Mouse (Mus musculus) layer of hippocampus, postnatal 36 days (tissue): ENCODE results near the gene Abcc4. TPM values are rescaled to one million over a fixed set of nuclear protein-coding genes. Genes with fewer than 3 reads are reported as not detected.
A peak's percentile ranks its signal among the peaks of the same experiment; 100 is the strongest.

Experiments used
- DNase-seq, 2 experiments: peaks; one replicate each; pipeline ENCODE4 v3.0.0; 2022
- total RNA-seq, 2 experiments: library from RNA; stranded (reverse); gene quantifications; 2 replicates each; pipeline ENCODE4 v1.2.3; 2021

Gene Abcc4
- total RNA-seq, 2 experiments from 2014 or later = 8.2 to 10.4 TPM

DNA sequence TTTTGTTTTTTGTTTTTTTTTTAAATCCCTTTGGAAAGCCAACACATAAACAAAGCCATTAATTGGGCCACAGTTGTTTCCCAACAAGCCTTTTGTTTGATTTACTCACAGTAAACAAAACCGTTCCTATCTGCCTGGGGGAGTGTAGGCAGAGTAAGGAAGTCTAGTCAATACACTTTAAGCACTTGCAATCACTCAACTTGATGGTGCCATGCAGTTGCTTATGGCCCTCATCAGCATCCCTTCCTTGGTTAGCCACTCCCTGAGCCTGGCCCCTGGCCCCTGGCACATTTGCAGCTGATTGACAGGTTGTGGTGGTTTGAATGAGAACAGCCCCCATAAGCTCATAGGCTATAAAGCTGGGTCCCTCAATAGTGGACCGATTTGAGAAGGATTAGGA, 209.3 kb downstream of the Abcc4 start:
- no peak for DNase-seq

DNA sequence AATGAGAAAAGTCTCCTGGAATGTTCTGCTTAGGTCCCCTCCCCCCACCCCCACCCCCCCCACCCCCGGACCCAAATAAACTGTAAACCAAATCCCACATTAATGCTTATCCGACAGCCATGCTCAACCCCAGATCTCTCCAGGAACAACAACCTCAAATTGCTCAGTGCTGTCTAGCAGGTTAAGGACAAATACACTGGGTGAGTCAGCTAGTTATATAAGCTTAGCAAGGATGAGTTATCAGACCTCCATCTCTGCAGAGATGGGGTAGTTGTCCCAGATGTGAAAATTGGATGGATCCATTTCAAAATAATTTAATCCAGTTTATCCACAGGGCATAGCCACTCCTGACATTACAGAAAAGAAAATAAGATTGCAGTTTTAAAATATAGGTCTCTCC, 210.6 kb downstream of the Abcc4 start:
- DNase-seq = no peak

DNA sequence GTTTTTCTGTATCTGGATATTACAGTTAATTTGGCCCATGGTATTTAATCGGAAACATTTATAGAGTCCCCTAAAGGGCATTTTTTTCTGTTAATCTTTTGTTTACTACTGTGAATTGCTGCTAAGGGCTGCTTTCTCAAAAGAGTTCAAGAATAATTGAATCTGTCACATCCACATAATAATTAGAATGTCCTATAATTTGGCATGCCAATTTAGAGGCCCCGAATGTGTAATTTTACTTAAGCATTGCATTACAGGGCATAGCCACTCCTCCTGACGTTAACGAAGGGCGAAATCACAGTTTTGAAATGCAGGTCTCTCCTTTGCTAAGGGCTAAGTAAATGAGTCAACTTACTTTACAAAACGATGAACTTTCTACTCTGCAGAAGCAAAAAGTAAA, 214.3 kb downstream of the Abcc4 start:
- no peak for DNase-seq

DNA sequence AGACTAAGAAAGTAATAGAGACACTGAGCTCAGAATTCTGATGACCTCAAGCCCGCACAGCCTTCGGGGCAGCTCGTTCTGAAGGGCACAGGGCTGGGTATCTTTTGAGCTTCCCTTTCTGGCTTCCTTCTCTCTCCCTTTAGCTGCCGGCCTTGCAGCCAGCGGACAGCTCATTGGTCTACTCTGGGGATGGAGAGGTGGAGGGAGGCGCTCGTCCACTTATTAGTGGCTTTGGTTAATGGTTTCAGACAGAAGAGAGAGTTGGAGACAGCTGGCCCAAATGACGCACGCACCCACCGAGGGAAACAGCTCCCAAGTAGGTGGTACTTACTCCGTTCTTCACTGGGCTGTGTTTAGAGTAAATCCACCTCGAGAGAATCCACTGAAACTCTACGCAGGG, 214.7 kb downstream of the Abcc4 start:
- DNase-seq = no peak

DNA sequence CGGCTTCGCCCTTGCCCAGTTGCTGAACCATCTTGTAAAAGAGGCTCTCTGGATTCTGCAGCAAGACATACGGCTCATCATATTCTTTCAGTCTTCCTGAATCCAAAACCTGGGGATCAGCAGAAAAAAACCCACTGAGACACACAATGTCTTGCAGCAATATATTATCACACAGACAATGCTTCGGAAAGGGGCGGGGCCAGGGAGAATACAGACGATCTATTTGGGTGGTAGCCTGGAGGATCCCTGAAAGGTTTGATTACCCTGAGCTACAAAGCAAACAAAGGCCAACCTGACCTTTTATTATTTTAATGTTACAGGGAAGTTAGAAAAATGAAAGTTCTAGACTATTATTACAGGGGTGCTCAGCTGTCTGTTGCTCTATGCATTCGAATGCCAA, 215.5 kb downstream of the Abcc4 start:
- no peak for DNase-seq

DNA sequence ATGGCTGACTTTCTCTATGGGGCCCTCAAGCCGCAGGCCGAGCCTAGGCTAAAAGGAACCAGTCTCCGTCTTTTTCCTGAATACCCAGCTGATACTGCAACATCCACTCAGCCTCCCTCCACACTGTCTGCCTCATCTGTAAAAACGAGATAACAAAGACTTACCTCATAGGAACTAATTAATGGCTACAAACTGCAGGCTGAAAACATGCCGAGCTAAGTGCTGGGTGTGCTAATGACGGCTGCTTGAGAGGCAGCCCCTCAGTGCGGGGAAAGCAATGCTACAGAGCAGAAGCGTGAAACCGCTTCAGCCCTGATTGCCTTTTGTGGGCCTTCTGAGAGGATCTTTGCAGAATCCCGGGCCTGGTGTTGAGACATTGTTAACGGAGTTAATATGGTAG, 219.7 kb downstream of the Abcc4 start:
- no peak for DNase-seq

DNA sequence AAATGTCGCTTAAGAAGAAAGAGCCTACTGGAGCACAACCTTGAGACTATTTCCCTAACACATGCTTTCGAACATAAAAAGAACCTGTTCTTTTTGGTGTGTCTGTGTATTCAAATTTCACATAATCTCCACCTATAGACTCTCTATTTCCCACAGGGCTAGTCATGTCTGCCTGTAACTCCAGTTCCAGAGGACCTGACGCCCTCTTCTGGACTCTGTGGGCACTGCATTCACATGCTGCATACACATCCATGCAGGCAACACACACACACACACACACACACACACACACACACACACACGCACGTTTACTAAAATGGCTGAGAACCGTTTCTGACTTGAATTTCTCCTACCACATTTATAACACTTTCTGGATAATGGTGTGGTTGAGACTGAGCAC, 220.4 kb downstream of the Abcc4 start:
- DNase-seq = no peak

DNA sequence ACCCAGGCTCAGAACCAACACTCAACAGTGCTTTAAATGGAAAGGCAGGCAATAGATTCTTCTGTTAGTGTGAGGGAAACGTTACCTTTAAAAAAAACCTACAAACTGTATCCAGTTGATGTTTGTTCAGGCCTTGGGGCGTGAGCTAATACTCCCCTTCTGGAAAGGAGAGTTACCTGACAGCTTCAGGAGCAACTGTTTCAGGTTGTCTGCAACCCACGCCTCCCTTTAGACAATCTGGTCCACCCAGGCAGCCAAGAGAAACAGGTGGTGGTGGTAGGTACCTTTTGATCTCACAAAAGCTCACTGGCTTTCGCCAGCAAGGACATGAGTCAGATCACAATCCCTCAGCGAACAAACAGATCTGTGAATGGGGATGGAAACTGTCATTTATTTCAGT, 223.7 kb downstream of the Abcc4 start:
- DNase-seq = no peak

DNA sequence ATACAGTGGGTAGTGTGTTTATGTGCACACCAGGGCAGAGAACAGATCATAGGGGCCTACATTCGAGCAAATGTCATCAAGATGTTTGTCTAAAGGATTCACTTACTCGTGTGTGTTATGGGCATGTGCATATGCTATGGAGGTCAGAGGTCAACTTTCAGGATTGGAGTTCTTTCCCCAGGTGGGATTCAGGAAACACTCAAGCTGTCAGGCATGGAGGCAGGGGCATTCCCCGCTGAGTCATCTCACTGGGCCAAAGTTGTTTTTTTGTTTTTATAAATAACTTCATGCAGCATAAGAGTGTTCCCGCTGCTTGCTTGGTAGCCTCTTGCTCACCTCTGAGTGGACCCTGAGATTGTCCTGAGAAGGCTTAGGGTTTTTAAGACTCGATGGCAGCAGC, 224.2 kb downstream of the Abcc4 start:
- no peak for DNase-seq

DNA sequence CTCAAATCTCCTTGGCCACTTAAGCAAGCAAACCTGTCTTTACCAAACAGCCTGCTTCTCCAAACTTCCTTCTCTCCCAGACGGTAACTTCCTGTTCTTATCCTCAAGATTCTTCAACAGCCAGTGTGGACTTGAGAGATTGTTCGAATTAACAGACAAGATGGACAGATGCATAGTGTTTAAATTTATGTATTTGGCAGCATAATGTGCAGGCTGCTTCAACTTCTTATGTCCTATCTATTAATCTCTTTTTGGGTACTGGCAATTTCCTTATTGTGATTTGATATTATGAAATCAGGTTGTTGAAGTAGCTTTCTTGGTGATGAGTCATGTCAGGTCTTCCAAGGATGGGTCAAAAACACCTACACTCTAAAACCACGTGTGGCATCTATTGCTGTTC, 229.7 kb downstream of the Abcc4 start:
- DNase-seq = no peak

DNA sequence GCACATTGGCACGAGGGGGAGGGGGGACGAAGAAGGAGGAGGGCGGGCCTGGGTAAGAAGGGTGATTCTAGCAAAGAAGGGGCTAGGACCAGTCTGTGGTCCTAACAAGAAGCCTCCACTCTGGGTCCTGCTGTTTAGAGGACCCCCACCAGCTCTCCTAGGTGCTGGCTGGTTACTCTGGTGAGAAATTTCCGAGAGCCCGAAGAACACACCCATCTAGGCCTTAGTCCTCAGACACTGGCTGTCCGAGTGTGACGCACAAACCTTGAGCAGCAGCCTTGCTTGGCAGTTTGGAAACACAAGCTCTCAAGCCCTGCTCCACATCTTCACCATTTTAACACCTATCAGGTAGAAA, 230.9 kb downstream of the Abcc4 start:
- no peak for DNase-seq

DNA sequence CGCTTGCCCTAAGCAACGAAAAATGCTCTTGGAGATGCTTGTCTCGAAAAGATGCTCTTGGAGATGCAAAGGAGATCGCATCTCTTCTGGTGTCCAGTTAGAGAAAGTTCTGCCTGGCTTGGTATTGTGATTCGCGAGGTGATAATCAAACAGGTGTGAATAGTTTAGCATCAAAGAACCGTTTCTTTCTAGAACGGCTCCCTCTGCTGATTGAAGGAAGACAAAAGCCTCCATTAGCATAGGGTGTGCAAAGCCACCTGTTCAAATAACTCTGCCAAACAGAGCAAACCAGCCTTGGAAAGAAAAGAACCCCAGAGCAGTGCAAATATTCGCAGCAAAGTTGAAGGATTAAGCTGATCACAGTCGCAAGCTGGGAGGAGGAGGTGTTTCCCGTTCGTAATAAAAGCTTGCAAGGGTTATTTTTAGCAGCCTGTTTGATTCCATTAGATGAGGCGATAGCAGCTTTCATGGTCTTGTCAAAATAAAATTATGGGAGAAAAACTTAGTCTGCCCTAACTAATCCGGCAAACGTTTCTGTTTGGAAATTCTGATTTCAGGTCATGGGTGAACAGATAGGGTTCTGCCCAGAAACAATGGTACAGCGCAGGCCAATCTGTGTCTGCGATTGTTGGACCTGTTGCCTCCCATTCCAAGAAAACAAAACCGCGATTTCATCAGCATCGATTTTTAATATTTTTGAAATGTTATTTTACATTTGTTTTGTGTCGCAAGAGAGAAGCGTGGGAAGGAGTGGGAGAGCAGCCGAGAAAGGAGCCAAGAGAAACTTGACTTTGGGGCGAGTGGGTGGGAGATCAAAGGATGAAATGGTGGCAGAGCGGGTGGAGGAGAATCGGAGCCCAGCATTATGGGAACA, 231.6 kb downstream of the Abcc4 start:
- DNase-seq = peak; percentile 11 to 20

DNA sequence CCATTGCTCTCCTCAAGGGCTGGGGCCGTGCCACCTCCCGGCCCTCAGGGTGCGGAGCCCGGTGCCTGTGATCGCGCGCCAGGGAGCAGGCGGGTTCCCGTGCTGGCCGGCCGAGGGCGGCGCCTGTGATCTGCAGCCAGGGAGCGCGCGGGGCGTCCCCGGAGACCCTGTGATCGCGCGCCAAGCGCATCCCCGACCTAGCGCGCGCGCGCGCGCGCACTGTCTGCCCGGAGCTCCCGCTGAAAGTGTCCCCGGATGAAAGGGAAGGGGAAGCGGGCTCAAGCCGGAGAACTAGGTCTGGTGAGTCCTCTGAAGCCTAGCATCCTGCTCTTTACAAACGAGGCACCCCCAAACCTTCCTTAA, 232.2 kb downstream of the Abcc4 start:
- peak; percentile 21 to 23 for DNase-seq

DNA sequence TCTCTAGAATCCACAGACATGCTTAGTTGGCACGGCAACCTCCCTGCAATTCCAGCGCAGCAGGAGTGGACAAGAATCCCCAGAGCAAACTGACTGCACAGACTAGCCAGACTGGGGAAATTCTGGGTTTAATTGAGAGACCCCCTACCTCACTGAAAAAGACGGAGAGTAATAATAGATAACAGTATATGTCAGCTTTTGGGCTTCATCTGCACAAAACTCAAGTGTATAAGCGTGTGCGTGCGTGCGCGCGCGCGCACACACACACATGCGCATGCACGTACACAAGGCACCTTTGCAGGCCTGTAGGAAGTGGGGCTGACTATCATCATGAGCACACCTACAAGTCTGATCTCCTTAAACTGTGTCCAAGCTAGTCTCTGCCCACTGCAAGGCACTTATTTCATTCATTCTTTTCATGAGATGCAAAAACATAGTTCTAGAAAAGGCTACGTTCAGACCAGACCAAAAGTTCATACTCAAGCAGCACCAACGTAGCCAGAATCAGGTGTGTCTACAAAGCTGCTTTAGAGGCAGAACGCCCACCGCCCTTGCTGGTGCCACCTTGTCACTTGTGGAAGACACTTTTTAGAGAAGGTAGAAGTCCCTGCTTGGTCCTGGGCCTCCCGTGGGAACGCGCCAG, 232.7 kb downstream of the Abcc4 start:
- DNase-seq = peak in 1 of 2 experiments; percentile 4

DNA sequence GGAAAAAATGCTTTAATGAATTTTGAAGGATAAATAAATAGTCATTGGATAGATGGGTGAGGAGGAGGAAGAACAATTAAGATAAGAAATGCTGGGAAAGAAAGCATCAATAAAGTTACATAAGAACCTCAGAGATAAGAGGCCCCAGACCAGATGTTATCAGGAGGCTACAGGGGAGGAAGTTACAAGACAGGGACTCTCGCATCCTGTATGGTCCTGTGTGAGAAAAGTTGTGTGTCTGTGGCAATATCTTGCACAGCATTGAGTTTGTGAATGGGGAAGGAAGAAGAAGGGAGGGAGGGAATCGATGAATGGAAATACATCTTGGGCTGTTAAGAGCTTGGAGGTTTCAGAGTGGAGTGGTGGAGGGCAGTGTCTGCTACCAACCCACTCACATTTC, 240.7 kb downstream of the Abcc4 start:
- no peak for DNase-seq

DNA sequence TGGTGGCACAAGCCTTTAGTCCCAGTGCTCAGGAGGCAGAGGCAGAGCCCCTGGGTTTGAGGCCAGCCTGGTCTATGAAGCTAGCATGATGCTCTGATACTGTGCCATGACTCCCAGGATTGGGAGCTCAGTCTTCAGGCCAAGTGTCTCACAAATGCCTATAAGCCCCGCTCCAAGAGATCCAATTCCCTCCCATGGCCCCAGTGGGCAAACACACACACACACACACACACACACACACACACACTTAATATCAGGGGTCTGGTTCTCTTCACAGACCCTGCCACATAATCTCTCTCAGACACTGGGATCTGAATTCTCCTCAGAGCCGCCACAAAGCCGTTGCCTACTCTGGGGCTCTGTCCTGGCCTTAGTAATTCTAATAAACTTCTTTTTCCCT, 241.6 kb downstream of the Abcc4 start:
- DNase-seq = no peak

DNA sequence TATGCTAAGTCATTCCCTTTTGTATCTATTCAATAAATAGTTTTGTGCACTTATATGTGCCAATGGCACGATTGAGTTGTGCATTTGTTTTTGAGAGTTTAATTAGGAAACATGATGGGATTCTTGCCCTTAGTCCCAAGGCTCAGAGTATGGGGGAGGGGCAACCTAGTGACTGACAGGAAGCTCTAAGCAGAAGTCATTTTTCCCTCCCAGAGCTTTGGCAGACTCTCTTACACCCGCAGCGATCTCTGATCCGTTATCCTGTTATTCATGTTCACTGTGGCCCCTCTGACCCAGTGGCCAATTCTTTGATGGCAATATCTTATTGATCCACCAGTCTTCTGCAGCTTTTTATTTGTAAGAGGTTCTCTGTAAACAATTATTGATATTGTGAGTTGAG, 253.4 kb downstream of the Abcc4 start:
- no peak for DNase-seq

DNA sequence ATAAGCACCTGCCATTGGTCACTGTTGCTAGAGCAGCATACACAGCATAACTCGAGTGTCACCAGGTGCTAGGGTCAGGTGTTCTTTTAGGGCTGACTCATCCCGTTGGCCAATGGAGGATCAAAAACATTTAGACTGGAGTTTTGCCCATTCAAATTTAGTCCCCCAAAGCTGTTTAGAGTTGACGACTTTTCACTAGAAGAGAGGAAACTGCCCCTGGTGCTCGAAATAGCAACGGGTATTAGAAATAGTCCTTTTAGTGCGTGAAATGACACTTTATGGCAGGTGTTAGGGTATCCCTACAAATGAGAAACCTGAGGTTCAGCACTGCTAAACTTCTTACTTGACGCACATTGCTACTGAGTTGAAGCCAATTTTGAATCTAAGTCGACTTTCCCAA, 265.9 kb downstream of the Abcc4 start:
- DNase-seq = no peak

DNA sequence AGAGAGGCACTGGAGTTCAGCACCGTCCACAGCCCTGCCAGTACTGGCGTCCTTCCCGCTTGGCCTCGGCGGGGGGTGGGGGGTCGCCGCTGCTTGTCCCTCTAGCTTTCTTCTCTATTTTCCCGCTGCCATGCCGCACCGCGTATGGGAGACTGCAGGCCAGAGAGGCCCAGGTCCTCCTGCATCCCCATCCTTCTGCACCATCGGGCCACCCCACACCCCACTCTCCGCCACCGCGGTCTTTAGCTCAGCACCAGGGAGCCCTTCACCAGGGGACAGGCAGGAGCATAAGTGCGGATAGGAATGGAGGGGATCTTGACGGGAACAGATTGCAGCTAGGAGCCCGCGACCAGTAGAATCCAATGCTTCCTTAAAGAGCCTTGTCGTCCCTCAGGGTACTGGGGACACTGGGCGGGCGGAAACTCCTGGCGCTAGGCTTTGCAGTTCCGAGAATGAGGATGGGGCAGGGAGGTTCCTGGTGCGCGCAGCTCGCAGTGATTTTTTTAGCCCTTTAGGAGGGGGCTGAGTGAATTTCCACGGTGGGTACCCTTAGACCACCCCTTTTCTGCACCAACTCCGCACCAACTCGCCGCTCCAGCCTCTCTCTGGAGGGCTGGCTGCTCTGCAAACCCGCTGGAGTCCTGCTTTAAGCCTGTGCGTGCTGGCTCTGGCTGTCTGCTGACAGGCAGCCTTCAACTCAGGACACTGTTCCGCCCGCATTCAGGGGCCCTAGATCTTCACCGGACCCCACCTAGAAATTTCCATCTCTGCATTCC, 268.7 kb downstream of the Abcc4 start:
- peak; percentile 29 to 37 for DNase-seq

DNA sequence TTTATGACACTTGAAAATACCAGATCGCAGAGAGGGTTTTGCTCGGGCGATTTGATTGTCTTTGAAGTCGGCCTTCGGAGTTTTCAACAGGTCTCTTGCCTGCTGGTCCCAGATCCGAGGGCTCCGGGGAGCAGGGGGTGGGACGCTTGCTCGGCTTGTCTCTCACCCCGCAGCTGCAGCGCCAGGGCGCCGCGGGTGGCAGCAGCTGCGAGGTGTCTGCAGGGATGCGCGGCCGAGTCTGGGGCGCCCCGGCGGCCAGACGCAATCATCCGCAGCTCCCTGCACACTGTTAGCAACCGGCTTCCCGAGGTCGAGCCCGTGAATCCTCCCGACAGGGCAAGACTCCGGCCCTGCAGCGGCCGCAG, 269.2 kb downstream of the Abcc4 start:
- DNase-seq = peak in 1 of 2 experiments; percentile 20

DNA sequence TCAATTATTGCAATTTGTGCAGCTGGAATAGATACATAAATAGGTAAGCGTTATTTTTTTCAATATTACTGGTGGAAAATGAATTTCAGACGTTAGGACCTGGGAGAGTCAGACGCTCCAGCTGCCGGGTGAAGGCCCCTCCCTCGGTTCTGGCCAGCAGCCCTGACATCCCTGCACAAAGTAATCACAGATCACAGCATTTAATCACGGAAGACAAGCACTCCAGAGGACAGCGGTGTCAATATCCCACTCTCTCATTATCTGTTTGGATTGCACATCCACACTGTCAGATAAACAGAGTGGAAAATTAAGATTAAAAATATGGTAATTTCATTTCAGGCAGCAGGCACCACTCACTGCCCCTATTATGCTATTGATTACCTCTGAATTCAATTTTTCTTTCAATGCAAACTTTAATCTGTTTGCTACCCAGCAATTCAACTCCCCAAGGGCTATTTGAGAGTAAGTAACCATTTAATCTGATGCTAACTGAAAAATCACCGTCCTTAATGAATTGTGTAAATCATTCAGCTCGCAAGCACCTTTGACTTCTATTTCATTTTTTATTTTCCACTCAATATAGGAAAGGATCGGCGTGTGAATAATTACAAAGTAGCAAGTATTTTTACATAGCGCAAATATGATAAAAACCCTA, 270.2 kb downstream of the Abcc4 start:
- DNase-seq = no peak

DNA sequence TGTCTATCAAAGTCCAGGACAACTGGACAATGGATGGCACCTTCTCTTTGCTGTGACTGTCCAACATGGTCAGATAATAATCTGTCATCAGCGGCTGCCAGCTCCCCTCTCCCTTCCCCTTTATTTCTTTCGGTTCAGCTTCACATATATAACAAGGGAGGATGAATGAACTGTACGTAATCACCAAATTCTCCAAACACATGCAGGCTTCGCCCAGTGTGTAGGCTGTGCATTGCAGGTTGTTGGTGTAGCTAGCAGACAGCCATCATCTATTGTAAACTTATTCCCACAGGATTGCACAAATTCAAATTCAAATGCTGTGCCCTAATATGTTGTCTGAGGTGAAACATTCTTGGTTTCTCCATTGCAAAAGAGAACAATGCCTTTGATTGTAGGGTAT, 271.2 kb downstream of the Abcc4 start:
- no peak for DNase-seq

DNA sequence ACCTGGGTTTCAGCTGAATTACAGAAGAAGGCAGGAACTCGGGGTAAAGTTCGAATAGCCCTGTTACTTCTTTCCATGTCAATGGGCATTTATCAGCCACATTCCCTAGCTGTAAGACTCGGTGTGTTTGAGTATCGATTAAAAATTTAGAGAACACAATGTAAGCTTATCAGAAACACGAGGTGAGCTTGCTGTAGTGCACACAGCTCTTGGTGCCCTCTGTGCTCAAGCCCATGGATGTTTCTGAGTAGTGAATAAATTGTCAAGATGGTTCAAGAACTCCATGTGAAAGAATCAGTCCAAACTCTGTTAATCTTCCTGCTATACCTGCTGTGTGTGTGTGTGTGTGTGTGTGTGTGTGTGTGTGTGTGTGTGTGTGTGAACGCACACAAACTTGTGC, 272.2 kb downstream of the Abcc4 start:
- DNase-seq = no peak
